Mouse (Mus musculus): ENCODE results near the gene 9230112D13Rik. TPM values are rescaled to one million over a fixed set of nuclear protein-coding genes. Genes with fewer than 3 reads are reported as not detected.
A peak's percentile ranks its signal among the peaks of the same experiment; 100 is the strongest.

The 9230112D13Rik gene
- polyA plus RNA-seq, 1 experiment from 2014 or later = not detected

DNA sequence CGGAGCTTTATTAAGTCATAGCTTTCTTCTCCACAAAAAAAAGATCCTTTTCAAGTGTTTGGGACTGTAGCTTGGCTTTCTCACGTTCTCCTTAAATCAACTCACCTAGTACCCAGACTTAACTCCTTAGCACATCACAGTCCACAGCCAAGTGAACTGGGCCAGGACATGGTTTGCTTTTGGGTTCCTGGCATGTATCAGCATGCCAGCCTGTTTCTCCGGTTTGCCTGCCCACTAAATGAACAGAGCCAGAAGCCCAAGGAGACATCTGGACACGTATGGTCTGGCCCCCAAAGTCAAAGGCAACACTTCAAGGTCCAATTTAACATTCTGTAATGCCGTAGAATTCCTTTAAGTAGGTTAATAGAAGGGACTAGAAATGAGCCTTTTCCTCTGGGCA, 18.2 kb downstream of the 9230112D13Rik start:
- 0 out of 2 replicates have a peak overlapping the region, but pooled peaks have one; percentile 15 for H3K27ac ChIP-seq (replicated peaks)
- H3K4me3 ChIP-seq = no peak overlapping the region
- H3K9ac ChIP-seq (replicated peaks) = no peak overlapping the region
- H3K4me1 ChIP-seq = peaks cover 48% of the 10 kb centered on the region
- no peaks in the 10 kb centered on the region for H3K27me3 ChIP-seq
- no peak for ATAC-seq (replicated peaks)
- no peak overlapping the region for H3K4me2 ChIP-seq (replicated peaks)
- WGBS = 80% methylated on average over 5 of the region's 5 CpGs
- H3K36me3 ChIP-seq = no peaks in the 10 kb centered on the region
- no peaks in the 10 kb centered on the region for H3K9me3 ChIP-seq

- H3K36me3 ChIP-seq = no peaks in the 10 kb centered on the region
Measured at GRCm38 (mm10) chr14:34503759-34504158, 18.8 kb downstream of the 9230112D13Rik start.

GRCm38 (mm10) chr14:34503325-34503647, 19.3 kb downstream of the 9230112D13Rik start, which contains the start of gene Bmpr1a:
Gene Bmpr1a, minus strand, starts transcription at chr14:34503341.
- Histone ChIP-seq H3K9me3 (no peaks in the 10 kb centered on the region), H3K27ac (replicated peaks) (peak within 1 kb of the TSS; percentile 94), H3K4me2 (replicated peaks) (peak within 1 kb of the TSS; percentile 70), H3K4me1 (peaks cover 50% of the 10 kb centered on the region), H3K27me3 (no peaks in the 10 kb centered on the region), H3K36me3 (no peaks in the 10 kb centered on the region), H3K9ac (replicated peaks) (peak within 1 kb of the TSS; percentile 89), H3K4me3 (peak within 1 kb of the TSS; percentile 87)
- no peak for ATAC-seq (replicated peaks)
- WGBS = 7% methylated on average over 15 of the region's 15 CpGs

More at GRCm38 (mm10) chr14:34503759-34504158, 18.8 kb downstream of the 9230112D13Rik start:
- 29% methylated on average over 6 of the region's 6 CpGs for WGBS
- ATAC-seq (replicated peaks) = no peak
- 0 out of 2 replicates have a peak overlapping the region, but pooled peaks have one; percentile 15 for H3K27ac ChIP-seq (replicated peaks)
- H3K27me3 ChIP-seq = no peaks in the 10 kb centered on the region
- H3K4me3 ChIP-seq = no peak overlapping the region
- no peak overlapping the region; the same call in 1 of the 2 replicates for H3K9ac ChIP-seq (replicated peaks)
- peaks cover 50% of the 10 kb centered on the region for H3K4me1 ChIP-seq
- H3K4me2 ChIP-seq (replicated peaks) = peak overlapping the region; percentile 70; the same call in 1 of the 2 replicates
- no peaks in the 10 kb centered on the region for H3K9me3 ChIP-seq

- WGBS = under 1% methylated on average over 97 of the region's 115 CpGs
- peak overlapping the region; percentile 94 for H3K27ac ChIP-seq (replicated peaks)
- H3K4me2 ChIP-seq (replicated peaks) = peak overlapping the region; percentile 70
- H3K9me3 ChIP-seq = no peaks in the 10 kb centered on the region
- H3K9ac ChIP-seq (replicated peaks) = peak overlapping the region; percentile 89
- ATAC-seq (replicated peaks) = peak; percentile 93
- peak overlapping the region; percentile 87 for H3K4me3 ChIP-seq
- no peaks in the 10 kb centered on the region for H3K36me3 ChIP-seq
- peaks cover 49% of the 10 kb centered on the region for H3K4me1 ChIP-seq
- no peaks in the 10 kb centered on the region for H3K27me3 ChIP-seq
Measured at GRCm38 (mm10) chr14:34502475-34503324, 19.9 kb downstream of the 9230112D13Rik start.

DNA sequence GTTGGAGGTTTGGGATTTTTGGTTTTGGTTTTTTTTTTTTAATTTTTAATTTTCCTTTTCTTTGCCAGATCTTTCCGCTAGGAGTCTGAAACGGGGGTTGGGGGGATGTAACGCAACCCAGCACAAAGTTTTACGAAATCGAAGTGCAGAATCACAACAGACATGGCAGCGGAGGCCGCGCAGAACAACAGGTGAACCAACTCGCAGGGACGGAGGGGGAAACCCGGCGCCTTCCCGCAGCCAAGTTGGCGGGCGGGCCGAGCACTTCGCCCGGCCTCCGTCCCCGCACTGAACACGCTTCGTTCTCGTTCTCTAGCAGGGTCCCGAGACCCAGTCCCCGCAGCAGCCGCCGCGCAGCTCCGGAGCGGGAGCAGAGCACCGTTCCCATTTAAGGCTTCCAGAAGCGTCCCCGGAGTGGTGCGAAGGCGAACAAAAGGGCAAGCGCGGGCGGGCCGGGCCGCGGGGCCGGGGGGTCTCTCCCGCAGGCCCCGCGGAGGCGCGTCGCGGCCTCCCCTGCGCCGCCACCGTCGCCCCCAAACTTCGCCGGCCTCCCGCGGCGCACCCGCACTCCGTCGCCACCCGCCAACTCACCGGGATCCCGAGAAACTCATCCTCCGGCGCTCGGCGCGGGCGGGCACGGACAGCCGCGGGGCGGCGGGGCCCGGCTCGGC, 20.7 kb downstream of the 9230112D13Rik start:
- Histone ChIP-seq H3K9me3 (no peaks in the 10 kb centered on the region), H3K4me3 (peak overlapping the region; percentile 87), H3K4me1 (peaks cover 51% of the 10 kb centered on the region), H3K9ac (replicated peaks) (peak overlapping the region; percentile 89), H3K4me2 (replicated peaks) (peak overlapping the region; percentile 53), H3K27me3 (no peaks in the 10 kb centered on the region), H3K27ac (replicated peaks) (peak overlapping the region; percentile 94), H3K36me3 (no peaks in the 10 kb centered on the region)
- peak; percentile 59 for ATAC-seq (replicated peaks)
- under 1% methylated on average over 73 of the region's 77 CpGs for WGBS

- Histone ChIP-seq H3K4me2 (replicated peaks) (peak overlapping the region; percentile 53), H3K27ac (replicated peaks) (peak overlapping the region; percentile 94), H3K36me3 (no peaks in the 10 kb centered on the region), H3K4me3 (peak overlapping the region; percentile 87), H3K9ac (replicated peaks) (peak overlapping the region; percentile 89), H3K4me1 (peaks cover 51% of the 10 kb centered on the region), H3K27me3 (no peaks in the 10 kb centered on the region), H3K9me3 (no peaks in the 10 kb centered on the region)
- WGBS = under 1% methylated on average over 16 of the region's 16 CpGs
- no peak for ATAC-seq (replicated peaks)
Measured at GRCm38 (mm10) chr14:34501447-34501803, 21.2 kb downstream of the 9230112D13Rik start.

GRCm38 (mm10) chr14:34500309-34500708, 22.3 kb downstream of the 9230112D13Rik start:
- no peaks in the 10 kb centered on the region for H3K36me3 ChIP-seq
- 2% methylated on average over 4 of the region's 4 CpGs for WGBS
- no peak for ATAC-seq (replicated peaks)
- no peak overlapping the region; the same call in 1 of the 2 replicates for H3K9ac ChIP-seq (replicated peaks)
- H3K4me1 ChIP-seq = peaks cover 51% of the 10 kb centered on the region
- H3K27ac ChIP-seq (replicated peaks) = no peak overlapping the region
- H3K9me3 ChIP-seq = no peaks in the 10 kb centered on the region
- H3K27me3 ChIP-seq = no peaks in the 10 kb centered on the region
- H3K4me2 ChIP-seq (replicated peaks) = peak overlapping the region; percentile 53
- H3K4me3 ChIP-seq = peak overlapping the region; percentile 87

- H3K36me3 ChIP-seq = no peaks in the 10 kb centered on the region
- H3K4me1 ChIP-seq = peaks cover 51% of the 10 kb centered on the region
- H3K4me3 ChIP-seq = peak overlapping the region; percentile 87; the same call in 1 of the 2 replicates
- ATAC-seq (replicated peaks) = no peak
- no peak overlapping the region for H3K27ac ChIP-seq (replicated peaks)
- H3K27me3 ChIP-seq = no peaks in the 10 kb centered on the region
- no peak overlapping the region for H3K9ac ChIP-seq (replicated peaks)
- 54% methylated on average over 4 of the region's 4 CpGs for WGBS
- no peaks in the 10 kb centered on the region for H3K9me3 ChIP-seq
- H3K4me2 ChIP-seq (replicated peaks) = peak overlapping the region; percentile 53
Measured at GRCm38 (mm10) chr14:34499664-34500063, 22.9 kb downstream of the 9230112D13Rik start.

GRCm38 (mm10) chr14:34497346-34497745, 25.3 kb downstream of the 9230112D13Rik start:
- 81% methylated on average over 3 of the region's 3 CpGs for WGBS

GRCm38 (mm10) chr14:34493682-34494081, 28.9 kb downstream of the 9230112D13Rik start:
- Histone ChIP-seq H3K9ac (replicated peaks) (no peak overlapping the region), H3K27ac (replicated peaks) (no peak overlapping the region), H3K36me3 (no peaks in the 10 kb centered on the region), H3K4me2 (replicated peaks) (no peak overlapping the region), H3K4me3 (no peak overlapping the region), H3K9me3 (no peaks in the 10 kb centered on the region), H3K27me3 (no peaks in the 10 kb centered on the region), H3K4me1 (peaks cover 16% of the 10 kb centered on the region)
- no peak for ATAC-seq (replicated peaks)
- 93% methylated on average over 3 of the region's 3 CpGs for WGBS

More at GRCm38 (mm10) chr14:34497346-34497745, 25.3 kb downstream of the 9230112D13Rik start:
- Histone ChIP-seq H3K9me3 (no peaks in the 10 kb centered on the region), H3K27me3 (no peaks in the 10 kb centered on the region), H3K4me3 (no peak overlapping the region), H3K36me3 (no peaks in the 10 kb centered on the region), H3K4me1 (peaks cover 39% of the 10 kb centered on the region), H3K4me2 (replicated peaks) (no peak overlapping the region), H3K27ac (replicated peaks) (no peak overlapping the region), H3K9ac (replicated peaks) (no peak overlapping the region)
- no peak for ATAC-seq (replicated peaks)

- Histone ChIP-seq H3K27me3 (no peaks in the 10 kb centered on the region), H3K36me3 (no peaks in the 10 kb centered on the region), H3K27ac (replicated peaks) (no peak overlapping the region), H3K9ac (replicated peaks) (no peak overlapping the region), H3K4me3 (no peak overlapping the region), H3K4me2 (replicated peaks) (no peak overlapping the region), H3K4me1 (0 out of 2 replicates have a peak, but pooled peaks cover 7% of the 10 kb centered on the region), H3K9me3 (no peaks in the 10 kb centered on the region)
- ATAC-seq (replicated peaks) = no peak
- WGBS = 82% methylated on average over 2 of the region's 2 CpGs
Measured at GRCm38 (mm10) chr14:34492688-34493087, 29.9 kb downstream of the 9230112D13Rik start.

DNA sequence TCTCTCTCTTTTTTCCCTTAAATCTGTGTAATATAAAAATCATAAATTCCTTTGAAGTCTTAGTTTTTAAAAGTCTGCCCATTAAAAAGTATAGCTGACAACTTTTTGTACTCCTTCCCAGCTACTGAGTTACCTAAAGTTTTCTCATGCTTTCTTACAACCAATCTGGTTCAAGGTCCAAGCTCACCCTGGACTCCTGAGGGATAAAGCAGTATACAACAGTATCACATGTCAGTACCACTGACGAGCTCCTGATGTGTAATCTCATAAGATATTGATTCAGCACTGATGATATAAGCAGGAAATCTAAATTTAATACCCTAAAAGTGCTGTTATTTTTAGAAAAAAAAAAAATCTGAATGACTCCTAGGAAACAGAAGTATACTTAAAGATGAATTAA, 31.6 kb downstream of the 9230112D13Rik start:
- no peak overlapping the region for H3K4me3 ChIP-seq
- ATAC-seq (replicated peaks) = no peak
- no peaks in the 10 kb centered on the region for H3K9me3 ChIP-seq
- peaks cover 7% of the 10 kb centered on the region; the same call in 1 of the 2 replicates for H3K4me1 ChIP-seq
- WGBS = 79% methylated on average over 1 of the region's 1 CpGs
- no peak overlapping the region for H3K9ac ChIP-seq (replicated peaks)
- H3K4me2 ChIP-seq (replicated peaks) = no peak overlapping the region
- no peaks in the 10 kb centered on the region for H3K27me3 ChIP-seq
- H3K27ac ChIP-seq (replicated peaks) = no peak overlapping the region
- H3K36me3 ChIP-seq = no peaks in the 10 kb centered on the region

Data from forebrain, embryonic 15.5 days (tissue).